Mouse (Mus musculus) regulatory T cell (primary cell): ENCODE results near the gene Mturn.

Experiments
- in situ Hi-C: fragments of 300-600 bp; cut with MboI, MseI; formaldehyde crosslinking; loops from one replicate; pipeline ENCODE4 v1.15.1; 2025; ENCODE audit warnings: high pct_unique_total_duplicates

Mturn gene

GRCm38 (mm10) chr6:54726796-54727195 lies 45.4 kb downstream of the Mturn start:
- in situ Hi-C loops, result loop anchor here (10.0 kb wide), 1 partner anchor 1572 kb away; no protein-coding TSS in a partner anchor

- in situ Hi-C loops, result loop anchor here (10.0 kb wide), 1 partner anchor 1573 kb away; no protein-coding TSS in a partner anchor
Measured at GRCm38 (mm10) chr6:54727416-54727815, 46.0 kb downstream of the Mturn start.

GRCm38 (mm10) chr6:54729451-54730105 lies 48.2 kb downstream of the Mturn start:
- in situ Hi-C loops, result loop anchor here (10.0 kb wide), 1 partner anchor 1575 kb away; no protein-coding TSS in a partner anchor

GRCm38 (mm10) chr6:54731726-54732125 lies 50.3 kb downstream of the Mturn start:
- in situ Hi-C loops, result no loop called here

- in situ Hi-C loops, result no loop called here
Measured at GRCm38 (mm10) chr6:54732721-54733120, 51.3 kb downstream of the Mturn start.

GRCm38 (mm10) chr6:54736126-54736525 lies 54.7 kb downstream of the Mturn start:
- in situ Hi-C loops, result no loop called here

GRCm38 (mm10) chr6:54737255-54737654 lies 55.8 kb downstream of the Mturn start:
- in situ Hi-C loops, result no loop called here

- in situ Hi-C loops, result no loop called here
Measured at GRCm38 (mm10) chr6:54737684-54738083, 56.3 kb downstream of the Mturn start.

GRCm38 (mm10) chr6:54749056-54749455 lies 67.6 kb downstream of the Mturn start:
- in situ Hi-C loops, result no loop called here

GRCm38 (mm10) chr6:54751621-54752020 lies 70.2 kb downstream of the Mturn start:
- in situ Hi-C loops, result no loop called here

- in situ Hi-C loops, result no loop called here
Measured at GRCm38 (mm10) chr6:54752076-54752475, 70.7 kb downstream of the Mturn start.
